Mouse (Mus musculus): ENCODE measurements around the gene Kctd2. TPM values are rescaled to one million over a fixed set of nuclear protein-coding genes. Genes with fewer than 3 reads are reported as not detected.
A peak's percentile ranks its signal among the peaks of the same experiment; 100 is the strongest.

Gene Kctd2
- total and polyA plus RNA-seq, 3 experiments = 6.8 to 14.0 (median 13.7) TPM

- Histone ChIP-seq H3K27me3 (replicated peaks) (no peaks in the 10 kb centered on the region), H3K9ac (ENCODE audit: insufficient read depth, low read depth) (peak within 1 kb of the TSS; percentile 86), H3K4me3 (replicated peaks in 1 of 3; ENCODE audit: low read depth in 2 of 3, low read length in 2 of 3, poor library complexity in 1 of 3) (peak within 1 kb of the TSS; percentile 80 to 93 (median 84)), H3K79me2 (replicated peaks; ENCODE audit: control insufficient read depth, extremely low read depth, insufficient read depth, poor library complexity, severe bottlenecking) (peaks cover 32% of the 10 kb centered on the region), H3K4me1 (ENCODE audit: control insufficient read depth in 1 of 2, insufficient read depth in 2 of 2) (peaks cover 10 to 53% of the 10 kb centered on the region in 2 experiments), H3K36me3 (replicated peaks in 1 of 2; ENCODE audit: control insufficient read depth in 1 of 2, insufficient read depth in 1 of 2, low read length in 1 of 2) (peaks cover 5 to 13% of the 10 kb centered on the region in 2 experiments), H3K4me2 (ENCODE audit: insufficient read depth, low read depth, poor library complexity, severe bottlenecking) (peak within 1 kb of the TSS; percentile 91), H3K27ac (ENCODE audit: insufficient read depth, low read depth) (peak within 1 kb of the TSS; percentile 63), H3K9me3 (replicated peaks; ENCODE audit: low read length) (no peaks in the 10 kb centered on the region)
- in situ Hi-C loops (cut with MboI; ENCODE audit: low pct_ligation_motif_present, low pct_unique_long_range_greater_than_20kb, low sequenced_read_pairs) (loop anchor here (10.0 kb wide), 2 partner anchors 60 to 260 kb away; partner anchors contain the start of gene Atp5h), dilution Hi-C loops (cut with MboI; ENCODE audit: extremely low pct_ligation_motif_present, extremely low pct_unique_long_range_greater_than_20kb, low sequenced_read_pairs) (no loop called here)
- peak; percentile 79; the same call in 1 of the 2 replicates for TF ChIP-seq ZMIZ1 (IDR thresholded peaks at IDR 0.05; ENCODE audit: low read depth, low read length)
- 0 out of 2 replicates have a peak, but pooled peaks have one; percentile 25 for TF ChIP-seq RCOR1 (conservative IDR thresholded peaks at IDR 0.05; ENCODE audit: low read depth, low read length)
- TF ChIP-seq MAZ (IDR thresholded peaks at IDR 0.05; ENCODE audit: low read depth, low read length) = no peak
- peak; percentile 32; the same call in 1 of the 2 replicates for TF ChIP-seq IRF4 (IDR thresholded peaks at IDR 0.05; ENCODE audit: low read depth, low read length)
- TF ChIP-seq SMC3 (IDR thresholded peaks at IDR 0.05; ENCODE audit: low read depth, low read length) = no peak
- TF ChIP-seq CHD1 (IDR thresholded peaks at IDR 0.05; ENCODE audit: low read depth, low read length) = no peak
- TF ChIP-seq UBTF (IDR thresholded peaks at IDR 0.05; ENCODE audit: low read depth, low read length) = no peak
- TF ChIP-seq TBP (conservative IDR thresholded peaks at IDR 0.05; ENCODE audit: low read depth, low read length) = no peak; the same call in 1 of the 2 replicates
- TF ChIP-seq PAX5 (IDR thresholded peaks at IDR 0.05; ENCODE audit: low read length) = no peak
- peak; percentile 79 for TF ChIP-seq HCFC1 (IDR thresholded peaks at IDR 0.05; ENCODE audit: low read depth, low read length)
- TF ChIP-seq KAT2A (IDR thresholded peaks at IDR 0.05; ENCODE audit: insufficient replicate concordance, low read length) = 0 out of 2 replicates have a peak, but pooled peaks have one; percentile 50
- TF ChIP-seq POLR2A (IDR thresholded peaks at IDR 0.05; ENCODE audit: low read depth, low read length) = peak; percentile 92
- TF ChIP-seq MAFK (IDR thresholded peaks at IDR 0.05; ENCODE audit: insufficient replicate concordance, low read length) = no peak
- no peak for TF ChIP-seq RAD21 (IDR thresholded peaks at IDR 0.05; ENCODE audit: low read depth, low read length)
- TF ChIP-seq CHD2 (IDR thresholded peaks at IDR 0.05; ENCODE audit: low read length) = no peak
- TF ChIP-seq ELF1 (IDR thresholded peaks at IDR 0.05; ENCODE audit: low read depth, low read length) = peak; percentile 99
- TF ChIP-seq SIN3A (IDR thresholded peaks at IDR 0.05; ENCODE audit: low read length) = peak; percentile 99
- TF ChIP-seq BHLHE40 (IDR thresholded peaks at IDR 0.05; ENCODE audit: low read depth, low read length) = peak; percentile 25; the same call in 1 of the 2 replicates
- TF ChIP-seq ZNF384 (IDR thresholded peaks at IDR 0.05; ENCODE audit: low read depth, low read length) = no peak
- TF ChIP-seq MEF2A (IDR thresholded peaks at IDR 0.05; ENCODE audit: borderline replicate concordance, low read depth, low read length) = peak; percentile 50; the same call in 1 of the 2 replicates
- no peak for TF ChIP-seq EP300 (IDR thresholded peaks at IDR 0.05; ENCODE audit: low read length)
- TF ChIP-seq ZC3H11A (IDR thresholded peaks at IDR 0.05; ENCODE audit: low read depth, low read length) = no peak
- TF ChIP-seq TCF12 (IDR thresholded peaks at IDR 0.05; ENCODE audit: low read depth, low read length) = peak; percentile 68; the same call in 1 of the 2 replicates
- TF ChIP-seq USF2 (conservative IDR thresholded peaks at IDR 0.05; ENCODE audit: low read depth, low read length) = no peak
- TF ChIP-seq MXI1 (IDR thresholded peaks at IDR 0.05; ENCODE audit: low read depth, low read length) = peak; percentile 96
- TF ChIP-seq JUN (IDR thresholded peaks at IDR 0.05; ENCODE audit: insufficient read depth, low read depth, low read length) = no peak
- TF ChIP-seq MYC (IDR thresholded peaks at IDR 0.05; ENCODE audit: low read depth, low read length) = no peak
- TF ChIP-seq CTCF (conservative IDR thresholded peaks at IDR 0.05 in 1 of 2, IDR thresholded peaks at IDR 0.05 in 1 of 2; ENCODE audit: low read depth in 2 of 2, low read length in 2 of 2) = 0 out of 4 replicates have a peak, but pooled peaks of 1 of the 2 experiments have one; percentile 4
- no peak for TF ChIP-seq GABPA (IDR thresholded peaks at IDR 0.05; ENCODE audit: insufficient replicate concordance, low read depth, low read length)
- TF ChIP-seq NRF1 (IDR thresholded peaks at IDR 0.05; ENCODE audit: low read depth, low read length) = peak; percentile 91
- no peak for TF ChIP-seq JUND (conservative IDR thresholded peaks at IDR 0.05; ENCODE audit: low read depth, low read length)
- no peak; the same call in 1 of the 2 replicates for TF ChIP-seq POLR2AphosphoS2 (IDR thresholded peaks at IDR 0.05; ENCODE audit: low read depth, low read length)
- peak; percentile 84 for TF ChIP-seq NELFE (IDR thresholded peaks at IDR 0.05; ENCODE audit: low read depth, low read length)
- TF ChIP-seq ETS1 (conservative IDR thresholded peaks at IDR 0.05; ENCODE audit: low read depth, low read length) = peak; percentile 53; the same call in 1 of the 2 replicates
- TF ChIP-seq ZKSCAN1 (IDR thresholded peaks at IDR 0.05; ENCODE audit: borderline replicate concordance, low read depth, low read length) = no peak
- TF ChIP-seq E2F4 (IDR thresholded peaks at IDR 0.05; ENCODE audit: insufficient replicate concordance, low read depth, low read length) = no peak
- TF ChIP-seq MAX (IDR thresholded peaks at IDR 0.05; ENCODE audit: low read length) = no peak; the same call in 1 of the 2 replicates
- TF ChIP-seq USF1 (IDR thresholded peaks at IDR 0.05; ENCODE audit: low read depth, low read length) = no peak
- peak; percentile 99 for DNase-seq (ENCODE audit: extremely low read depth)
Observed at GRCm38 (mm10) chr11:115475025-115475757, 55.3 kb downstream of the Kctd2 start, which contains the start of gene Armc7. TSS of gene Armc7 (plus strand) at chr11:115475667.

All from CH12.LX (cell line).